Mouse (Mus musculus) T-helper 2 cell (primary cell): ENCODE data around the gene Atf6b.

Source experiments
- in situ Hi-C: fragments of 300-600 bp; cut with MboI, MseI; formaldehyde crosslinking; loops from one replicate; pipeline ENCODE4 v1.15.1; 2025; ENCODE audit warnings: high pct_unique_total_duplicates

Atf6b gene

GRCm38 (mm10) chr17:34627093-34627942 lies 19.6 kb upstream of the Atf6b start:
- in situ Hi-C loops: no loop called here

GRCm38 (mm10) chr17:34627943-34628643 lies 18.9 kb upstream of the Atf6b start, which contains the start of gene Ppt2:
Gene Ppt2 (minus strand): TSS chr17:34628510.
- in situ Hi-C loops: no loop called here

GRCm38 (mm10) chr17:34628644-34628967 lies 18.3 kb upstream of the Atf6b start:
- in situ Hi-C loops: no loop called here

- in situ Hi-C loops: no loop called here
Observed at GRCm38 (mm10) chr17:34629221-34629751, 17.7 kb upstream of the Atf6b start, which contains the start of gene Prrt1. Gene Prrt1 (plus strand): TSS chr17:34629533.

- in situ Hi-C loops: loop anchor here (10.0 kb wide), 1 partner anchor 1085 kb away; no protein-coding TSS in a partner anchor
Observed at GRCm38 (mm10) chr17:34629796-34630603, 16.9 kb upstream of the Atf6b start.

- in situ Hi-C loops: loop anchor here (10.0 kb wide), 1 partner anchor 1086 kb away; no protein-coding TSS in a partner anchor
Observed at GRCm38 (mm10) chr17:34630761-34631301, 16.1 kb upstream of the Atf6b start.

- in situ Hi-C loops: loop anchor here (10.0 kb wide), 1 partner anchor 1087 kb away; no protein-coding TSS in a partner anchor
Observed at GRCm38 (mm10) chr17:34631647-34632046, 15.3 kb upstream of the Atf6b start.

- in situ Hi-C loops: loop anchor here (10.0 kb wide), 1 partner anchor 1087 kb away; no protein-coding TSS in a partner anchor
Observed at GRCm38 (mm10) chr17:34632261-34632691, 14.7 kb upstream of the Atf6b start.

- in situ Hi-C loops: loop anchor here (10.0 kb wide), 1 partner anchor 1091 kb away; no protein-coding TSS in a partner anchor
Observed at GRCm38 (mm10) chr17:34635671-34636070, 11.3 kb upstream of the Atf6b start.

GRCm38 (mm10) chr17:34637459-34637858 lies 9.5 kb upstream of the Atf6b start:
- in situ Hi-C loops: loop anchor here (10.0 kb wide), 1 partner anchor 1093 kb away; no protein-coding TSS in a partner anchor

- in situ Hi-C loops: loop anchor here (10.0 kb wide), 1 partner anchor 1095 kb away; no protein-coding TSS in a partner anchor
Observed at GRCm38 (mm10) chr17:34639461-34640255, 7.3 kb upstream of the Atf6b start.

GRCm38 (mm10) chr17:34640778-34641601 lies 6.0 kb upstream of the Atf6b start:
- in situ Hi-C loops: no loop called here

- in situ Hi-C loops: no loop called here
Observed at GRCm38 (mm10) chr17:34641945-34642344, 5.0 kb upstream of the Atf6b start.

- in situ Hi-C loops: no loop called here
Observed at GRCm38 (mm10) chr17:34643379-34643778, 3.6 kb upstream of the Atf6b start.

GRCm38 (mm10) chr17:34643944-34644343 lies 3.0 kb upstream of the Atf6b start:
- in situ Hi-C loops: no loop called here

GRCm38 (mm10) chr17:34644608-34645007 lies 2.3 kb upstream of the Atf6b start, which contains the start of gene Fkbpl:
Gene Fkbpl (plus strand): TSS chr17:34644764.
- in situ Hi-C loops: no loop called here

- in situ Hi-C loops: no loop called here
Observed at GRCm38 (mm10) chr17:34645256-34645829, 1.6 kb upstream of the Atf6b start.

- in situ Hi-C loops: no loop called here
Observed at GRCm38 (mm10) chr17:34645831-34646511, 975 bp upstream of the Atf6b start.
